Mouse (Mus musculus): ENCODE measurements at regions not wholly inside any gene's neighbourhood (a gene's known extent, or its start where the extent isn't known, plus 50 kb on each side); places are given as distances from the start of the nearest gene placed in this dataset.
A peak's percentile ranks its signal among the peaks of the same experiment; 100 is the strongest.

DNA sequence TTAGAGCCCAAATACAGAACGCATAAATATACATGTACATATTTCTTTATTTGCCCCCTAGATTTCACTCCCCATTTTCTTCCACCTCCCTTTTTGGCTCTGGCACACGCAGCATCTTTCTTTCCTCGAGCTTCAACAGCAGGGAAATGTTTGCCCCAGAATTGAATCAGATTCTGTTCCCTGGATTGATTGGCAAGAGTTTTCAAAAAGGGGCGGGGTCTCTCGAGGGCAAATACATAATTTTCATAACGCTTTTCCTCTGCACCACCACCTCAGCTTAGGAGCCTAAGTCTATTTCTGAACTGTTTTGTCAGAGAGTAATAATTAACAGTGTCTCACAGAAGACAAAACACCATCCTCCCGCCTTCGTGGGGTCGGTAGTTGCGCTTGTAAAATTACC, 283.9 kb upstream of the Gm765 start:
- intact Hi-C loops (cut with DNase I), result no loop called here

DNA sequence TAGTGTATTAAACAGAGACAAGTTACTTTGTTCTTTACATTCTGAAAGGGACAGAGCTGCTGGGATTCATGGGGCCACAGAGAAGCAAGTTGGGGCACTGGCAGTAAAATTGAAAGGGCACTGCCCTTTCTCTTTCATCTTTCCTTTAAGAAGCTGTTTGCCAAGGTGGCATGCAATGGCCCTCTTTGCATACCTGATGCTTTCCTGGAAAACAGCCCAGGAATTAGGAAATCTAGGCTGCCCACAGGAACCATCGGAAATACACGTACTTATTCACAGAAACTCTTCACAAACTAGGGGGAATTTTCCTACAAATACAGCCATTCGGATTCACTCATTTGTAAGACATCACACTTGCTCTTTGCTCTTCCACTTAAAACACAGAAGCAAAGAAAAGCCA, 278.3 kb upstream of the Gm765 start:
- intact Hi-C loops (cut with DNase I), result no loop called here
- DNase-seq, result no peak

More for the DNA sequence above, 283.9 kb upstream of the Gm765 start:
- no peak for DNase-seq

DNA sequence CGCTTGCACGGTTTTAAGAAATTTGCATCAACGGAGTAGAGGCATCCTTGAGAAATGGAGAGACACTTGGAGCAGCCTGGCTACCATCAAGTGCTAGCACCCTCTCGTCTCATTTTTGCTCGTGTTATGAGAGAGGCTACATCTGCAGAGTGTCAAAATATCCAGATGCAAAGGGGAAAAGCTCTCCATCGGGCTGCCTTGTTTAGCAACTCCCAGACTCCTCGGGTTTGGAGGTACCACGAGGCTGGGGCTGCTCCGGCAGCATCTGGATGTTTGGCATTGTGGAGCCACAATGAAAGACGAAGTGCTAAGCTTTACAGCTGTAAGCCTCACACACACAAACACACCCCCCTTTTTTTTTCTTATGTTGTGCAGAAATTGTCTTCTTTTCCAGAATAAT, 270.5 kb upstream of the Gm765 start:
- intact Hi-C loops (cut with DNase I), result no loop called here
- DNase-seq, result no peak

DNA sequence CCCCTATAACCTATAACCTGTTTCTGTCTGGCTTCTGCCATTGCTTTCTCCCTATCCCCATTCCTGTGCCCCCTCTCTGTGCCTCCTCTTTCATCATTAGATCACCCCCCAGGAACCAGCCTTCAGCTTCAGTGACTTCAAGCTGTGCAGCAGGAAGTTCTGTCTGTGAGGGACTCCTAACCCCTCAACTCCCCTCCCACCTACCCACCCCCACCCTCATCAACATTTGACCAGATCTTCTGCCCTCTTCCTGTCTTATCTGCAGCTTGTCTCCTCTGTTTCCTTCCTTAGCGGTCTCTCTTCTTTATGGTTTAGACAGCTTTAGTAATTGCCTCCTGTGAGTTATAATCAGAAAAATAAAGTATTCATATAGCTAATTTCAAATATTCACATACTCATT, 266.6 kb upstream of the Gm765 start:
- intact Hi-C loops (cut with DNase I), result no loop called here
- no peak for DNase-seq

DNA sequence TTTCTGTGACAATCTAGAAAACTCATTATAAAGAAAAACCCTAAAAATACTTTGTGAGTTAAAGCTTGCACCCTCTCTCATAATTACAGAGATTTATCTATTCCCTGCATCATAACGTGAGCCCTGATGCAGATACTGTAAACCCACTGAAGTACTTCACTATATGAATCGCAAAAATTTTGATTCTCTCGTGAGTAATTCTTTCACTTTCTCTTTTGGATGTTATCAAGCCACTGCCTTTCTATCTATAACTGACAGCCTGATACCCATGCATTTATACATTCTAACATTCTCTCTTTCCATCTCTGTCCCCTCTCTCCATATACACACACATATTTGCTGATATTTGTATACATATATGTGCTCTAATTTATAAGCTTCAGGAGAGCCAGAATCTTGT, 264.1 kb upstream of the Gm765 start:
- no peak for DNase-seq
- intact Hi-C loops (cut with DNase I), result no loop called here

DNA sequence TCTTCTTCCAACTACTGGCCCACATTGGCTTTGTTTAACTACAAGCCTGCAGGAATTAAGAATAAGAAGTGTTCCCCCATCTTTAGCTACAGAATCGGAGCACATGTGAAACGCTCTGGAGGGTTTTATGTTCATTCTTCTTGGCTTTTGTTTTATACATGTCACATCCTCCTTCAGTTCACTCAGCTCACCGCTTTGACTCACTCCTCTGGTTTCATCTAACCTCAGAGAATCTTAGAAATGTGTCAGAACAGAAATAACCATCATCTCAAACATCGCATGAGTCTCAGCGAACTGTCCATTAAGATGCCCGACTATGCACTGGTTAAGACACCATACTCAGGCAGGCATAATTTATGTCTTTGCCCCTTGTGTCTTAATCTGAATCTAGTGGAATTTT, 255.1 kb upstream of the Gm765 start:
- no peak for DNase-seq
- intact Hi-C loops (cut with DNase I), result no loop called here

DNA sequence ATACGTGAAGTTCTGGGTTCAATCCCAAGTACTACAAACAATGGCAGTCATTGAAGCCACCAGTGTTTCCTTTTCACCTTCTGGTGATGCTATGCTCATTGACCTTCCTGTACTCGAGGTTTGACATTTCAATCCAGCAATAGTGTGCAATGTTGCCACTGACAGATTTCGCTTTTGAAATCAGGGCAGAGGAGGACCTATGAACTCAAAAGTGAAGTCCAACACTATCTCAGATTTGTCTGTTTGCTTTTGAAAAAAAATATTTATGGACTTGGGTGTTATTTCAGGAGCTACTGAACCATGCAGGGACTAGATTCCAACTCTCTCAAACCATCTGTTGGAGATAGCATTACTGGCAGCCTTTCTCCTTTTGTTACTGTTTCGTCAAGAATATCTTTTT, 248.4 kb upstream of the Gm765 start:
- intact Hi-C loops (cut with DNase I), result no loop called here
- DNase-seq, result no peak

DNA sequence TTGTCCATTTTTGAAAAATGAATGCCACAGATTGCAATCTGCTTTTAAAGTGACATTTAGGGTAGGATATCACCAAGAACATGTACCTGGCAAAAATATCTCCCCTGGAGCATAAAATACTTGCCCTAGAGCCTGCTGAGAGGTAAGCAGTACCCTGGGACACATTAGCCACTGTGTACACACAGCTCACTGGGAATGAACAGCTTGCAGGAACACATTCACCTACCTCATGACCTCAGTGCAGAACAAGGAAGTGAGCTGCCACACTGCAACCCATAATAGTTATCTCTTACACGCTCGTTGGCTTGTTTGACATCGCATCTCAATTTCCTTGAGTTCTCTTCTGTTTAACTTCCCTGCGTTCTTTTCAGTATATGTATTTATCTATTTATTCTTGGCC, 246.4 kb upstream of the Gm765 start:
- no peak for DNase-seq
- intact Hi-C loops (cut with DNase I), result no loop called here

DNA sequence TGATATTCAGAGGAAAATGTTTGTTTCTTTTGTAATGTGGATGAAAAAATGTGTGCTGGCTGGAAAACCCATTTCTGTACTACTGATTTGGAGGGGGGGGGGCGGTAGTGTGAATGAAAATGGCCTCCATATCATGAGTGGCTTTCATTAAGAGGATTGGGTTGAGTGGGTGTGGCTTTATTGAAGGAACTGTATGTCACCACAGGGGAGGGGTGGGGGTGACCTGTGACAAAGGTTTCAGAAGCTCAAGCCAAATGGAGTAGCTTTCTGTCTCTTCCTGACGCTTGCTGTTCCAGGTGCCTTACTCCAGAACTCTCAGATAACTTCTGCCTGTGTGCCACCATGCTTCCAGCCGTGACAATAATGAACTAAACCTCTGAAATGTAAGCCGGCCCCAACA, 242.0 kb upstream of the Gm765 start:
- intact Hi-C loops (cut with DNase I), result no loop called here

DNA sequence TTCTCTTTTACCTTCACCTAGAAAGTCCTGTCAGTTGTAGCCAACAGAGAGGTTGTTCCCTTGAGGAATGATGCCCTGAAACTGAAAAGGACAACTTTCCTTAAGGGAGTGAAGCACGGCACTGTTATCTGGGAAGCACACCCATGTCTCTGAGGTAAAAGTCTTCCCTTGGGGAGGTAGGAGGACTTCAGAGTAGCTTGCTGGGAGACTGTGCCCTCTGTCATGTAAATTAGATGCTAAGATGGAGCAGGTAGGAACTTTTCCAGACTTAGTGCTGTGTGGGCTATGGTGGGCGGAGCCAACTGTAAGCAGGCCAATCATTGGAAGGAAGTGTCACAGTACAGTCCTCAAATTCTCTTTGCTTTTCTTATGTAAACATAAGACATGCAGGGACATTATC, 240.3 kb upstream of the Gm765 start:
- intact Hi-C loops (cut with DNase I), result no loop called here

More for the DNA sequence above, 242.0 kb upstream of the Gm765 start:
- no peak for DNase-seq

DNA sequence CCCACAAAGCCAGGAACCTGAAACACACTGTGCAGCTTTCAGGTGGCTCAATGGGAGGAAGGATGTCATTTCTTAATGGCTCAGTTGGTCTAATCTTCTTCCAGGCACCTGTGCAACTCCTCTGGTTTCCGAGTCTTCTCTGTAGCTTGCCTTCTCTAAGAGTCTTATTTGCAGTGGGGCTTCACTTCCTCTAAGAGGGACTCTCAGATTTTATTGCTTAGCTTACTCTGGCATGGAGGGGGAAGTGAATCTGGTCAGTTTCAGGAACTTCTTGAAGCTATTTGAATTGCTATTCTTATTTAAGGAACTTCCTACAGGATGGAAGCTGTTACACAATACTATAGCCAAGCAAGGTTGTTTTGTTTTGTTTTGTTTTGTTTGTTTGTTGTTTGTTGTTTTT, 232.7 kb upstream of the Gm765 start:
- DNase-seq, result no peak
- intact Hi-C loops (cut with DNase I), result no loop called here

More for the DNA sequence above, 240.3 kb upstream of the Gm765 start:
- no peak for DNase-seq

DNA sequence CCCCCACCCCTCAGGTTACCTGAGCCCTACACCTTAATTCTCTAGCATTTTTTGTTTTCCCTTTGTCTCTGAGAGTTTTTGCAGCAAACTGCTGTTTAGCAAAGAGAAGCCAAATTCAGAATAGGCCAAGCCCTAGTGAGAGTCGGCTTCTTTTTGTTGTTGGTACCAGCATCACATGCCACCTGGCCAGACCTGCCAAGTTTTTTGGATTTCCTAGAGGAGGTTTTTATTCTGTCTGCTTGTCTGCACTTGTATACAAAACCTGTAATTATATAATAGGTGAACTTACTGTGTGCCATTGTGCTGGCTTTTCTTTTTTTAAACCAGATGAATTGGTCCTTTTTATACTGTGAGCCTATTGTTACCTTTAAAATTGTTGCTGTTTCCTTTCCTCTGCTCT, 213.1 kb upstream of the Gm765 start:
- intact Hi-C loops (cut with DNase I), result no loop called here
- no peak for DNase-seq

DNA sequence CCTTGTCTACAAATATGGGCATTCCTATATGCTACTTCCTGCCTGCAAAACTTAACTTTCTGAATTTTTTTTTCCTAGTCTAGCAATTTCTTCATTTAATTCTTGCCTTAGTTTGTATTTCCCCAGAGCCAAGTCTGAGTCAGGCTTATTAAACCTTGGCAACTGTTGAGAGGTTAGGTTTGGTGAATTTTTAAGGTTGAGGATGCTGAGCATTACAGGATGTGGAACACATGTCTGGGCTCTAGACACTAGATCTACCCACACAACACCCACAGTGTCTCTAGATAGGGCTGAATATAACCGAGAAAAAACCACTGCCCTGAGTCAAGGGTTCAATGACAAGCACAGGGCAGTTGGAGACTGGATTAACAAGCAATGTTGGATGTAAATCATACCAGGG, 211.4 kb upstream of the Gm765 start:
- no peak for DNase-seq
- intact Hi-C loops (cut with DNase I), result no loop called here

DNA sequence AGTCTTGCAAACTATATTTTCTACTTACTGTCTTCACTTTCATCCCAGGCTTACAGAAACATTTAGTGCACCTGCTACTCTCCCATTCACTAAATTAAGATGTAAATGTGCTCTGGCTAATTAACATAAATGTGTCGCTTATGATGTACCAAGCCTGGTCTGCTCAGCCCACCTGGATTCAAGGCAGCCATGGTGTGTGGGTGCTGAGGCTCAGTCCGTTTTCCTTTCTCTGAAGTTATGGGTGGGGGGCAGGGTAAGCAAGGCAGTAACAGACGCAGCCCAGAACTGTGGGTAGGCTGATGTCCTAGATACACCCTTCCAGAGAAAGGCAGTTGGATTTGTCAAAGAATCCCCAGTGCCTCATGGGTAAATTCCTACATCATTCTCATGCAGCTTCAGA, 209.2 kb upstream of the Gm765 start:
- no peak for DNase-seq
- intact Hi-C loops (cut with DNase I), result no loop called here

DNA sequence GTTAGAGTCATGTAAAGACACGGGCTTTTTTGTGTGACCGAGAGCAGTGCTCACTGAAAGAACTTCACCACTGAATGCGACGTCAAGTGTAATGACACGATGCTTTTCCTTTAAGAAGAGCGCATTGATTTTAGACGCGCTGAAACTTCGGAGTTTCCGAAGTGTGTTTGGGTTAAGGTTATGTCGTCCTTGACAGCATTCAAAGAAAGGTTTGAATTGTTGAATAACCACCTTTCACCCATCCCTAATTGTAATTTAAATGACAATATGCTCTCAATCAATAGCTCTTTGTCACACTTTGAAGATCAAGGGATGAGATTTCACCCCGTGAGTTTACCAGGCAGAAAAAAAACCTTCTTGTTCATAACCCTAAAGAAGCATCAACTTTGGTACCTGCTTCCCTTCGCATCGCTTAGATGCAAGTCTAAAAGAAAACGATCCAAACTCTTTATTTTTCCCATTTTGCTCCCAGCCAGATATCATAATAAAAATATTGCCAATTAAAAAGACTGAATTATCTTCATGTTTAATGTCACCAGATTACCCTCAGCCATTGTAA, 184.4 kb upstream of the Gm765 start:
- intact Hi-C loops (cut with DNase I), result loop anchor here (5.0 to 10.0 kb wide), 4 partner anchors 428 to 995 kb away; partner anchors contain the start of gene Foxp1
- no peak for DNase-seq

DNA sequence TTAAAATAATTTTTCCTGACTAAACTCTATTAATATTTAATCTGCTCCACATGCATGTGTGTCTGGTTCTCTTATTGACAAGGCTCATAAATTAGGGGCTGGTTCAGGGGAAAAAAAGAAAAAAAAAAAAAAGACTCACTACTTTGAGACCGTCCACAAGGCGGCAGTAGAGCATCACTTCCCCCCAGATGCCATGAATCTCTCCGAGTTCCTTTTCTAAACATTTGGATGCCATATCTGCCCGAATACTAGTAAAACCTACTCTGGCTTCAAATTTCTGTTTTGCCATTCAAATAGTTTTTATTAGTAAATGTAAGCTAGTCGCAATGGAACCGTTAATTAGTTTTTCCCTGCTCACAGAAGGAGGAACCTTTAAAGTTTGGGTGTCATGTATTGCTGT, 182.7 kb upstream of the Gm765 start:
- DNase-seq, result peak; percentile 57 to 73
- intact Hi-C loops (cut with DNase I), result loop anchor here (2.0 to 10.0 kb wide), 5 partner anchors 430 to 1076 kb away; partner anchors contain the start of gene Foxp1

DNA sequence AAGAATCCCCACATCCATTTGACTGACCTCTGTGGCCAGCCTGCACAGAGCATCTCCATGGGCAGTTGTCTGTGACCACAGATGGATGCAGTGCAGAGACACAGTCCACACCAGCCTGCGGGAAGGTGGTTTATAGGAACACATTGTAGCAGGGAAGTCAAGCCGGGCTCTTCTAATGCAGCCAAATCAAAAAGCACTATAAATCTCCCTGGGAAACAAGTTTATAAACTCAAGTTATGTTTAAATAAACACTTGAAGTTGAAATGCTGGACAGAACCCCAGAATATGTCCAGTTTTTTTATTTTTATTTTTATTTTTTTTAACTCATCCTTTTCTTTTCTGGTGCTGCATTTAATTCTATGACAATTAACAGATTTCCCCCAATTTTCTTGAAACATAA, 182.1 kb upstream of the Gm765 start:
- DNase-seq, result no peak
- intact Hi-C loops (cut with DNase I), result loop anchor here (2.0 to 10.0 kb wide), 5 partner anchors 430 to 1076 kb away; partner anchors contain the start of gene Foxp1

DNA sequence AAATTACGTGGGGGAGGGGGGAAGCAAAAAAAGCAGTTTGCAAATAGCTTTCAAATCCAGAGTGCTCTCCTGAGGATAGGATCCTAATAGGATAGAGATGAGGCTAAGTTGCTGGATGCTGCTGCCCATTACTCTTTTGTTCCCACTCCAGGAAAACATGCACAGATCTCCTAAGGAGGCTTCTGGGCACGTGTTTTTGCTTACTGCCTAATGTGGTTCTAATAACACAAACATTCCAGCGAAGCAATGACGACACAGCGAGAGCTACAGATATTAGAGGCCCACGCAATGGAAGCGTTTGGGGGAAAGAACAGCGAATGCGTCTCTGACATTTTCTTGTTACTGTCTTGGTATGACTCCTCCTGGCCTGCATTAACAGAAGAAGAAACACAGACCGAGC, 179.0 kb upstream of the Gm765 start:
- intact Hi-C loops (cut with DNase I), result loop anchor here (10.0 kb wide), 3 partner anchors 433 to 743 kb away; no protein-coding TSS in a partner anchor
- DNase-seq, result no peak

DNA sequence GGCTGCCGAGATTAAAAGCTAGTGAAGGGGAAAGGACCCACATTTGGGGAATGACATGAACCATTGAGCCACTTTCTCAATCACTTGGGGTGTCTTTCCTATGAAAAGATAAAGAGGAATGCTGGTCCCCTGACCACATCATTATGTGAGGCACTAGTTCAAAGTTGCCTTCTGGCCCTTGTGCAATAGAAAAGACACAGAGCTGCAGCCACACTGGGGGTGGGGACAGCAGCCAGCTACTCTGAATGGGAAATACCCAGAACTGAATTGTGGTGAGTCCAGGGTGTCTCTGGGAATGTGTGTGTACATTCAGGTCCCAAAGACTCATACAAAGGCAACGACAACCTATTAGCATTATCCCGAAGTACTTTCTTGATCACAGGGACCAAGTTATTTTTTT, 172.3 kb upstream of the Gm765 start:
- intact Hi-C loops (cut with DNase I), result no loop called here
- no peak for DNase-seq

DNA sequence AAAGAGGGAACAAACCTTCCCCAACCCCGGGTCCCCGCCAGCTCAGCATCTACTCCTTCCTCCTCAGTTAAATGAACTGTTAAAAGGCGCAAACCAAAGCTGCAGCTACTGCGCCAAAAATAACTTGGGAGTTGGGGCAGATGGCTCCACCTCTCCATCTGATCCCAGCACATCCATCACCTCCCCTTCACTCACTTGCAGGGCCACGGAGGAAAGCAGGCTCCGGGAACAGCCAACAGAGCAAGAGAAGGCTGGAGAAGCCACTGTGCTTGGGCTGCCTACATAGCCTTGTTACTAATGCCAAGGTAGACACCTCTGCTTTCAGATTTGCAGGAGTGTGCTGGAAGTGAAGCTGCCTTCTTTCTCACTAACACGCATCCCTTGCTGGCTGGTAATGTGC, 171.8 kb upstream of the Gm765 start:
- intact Hi-C loops (cut with DNase I), result no loop called here
- no peak for DNase-seq

DNA sequence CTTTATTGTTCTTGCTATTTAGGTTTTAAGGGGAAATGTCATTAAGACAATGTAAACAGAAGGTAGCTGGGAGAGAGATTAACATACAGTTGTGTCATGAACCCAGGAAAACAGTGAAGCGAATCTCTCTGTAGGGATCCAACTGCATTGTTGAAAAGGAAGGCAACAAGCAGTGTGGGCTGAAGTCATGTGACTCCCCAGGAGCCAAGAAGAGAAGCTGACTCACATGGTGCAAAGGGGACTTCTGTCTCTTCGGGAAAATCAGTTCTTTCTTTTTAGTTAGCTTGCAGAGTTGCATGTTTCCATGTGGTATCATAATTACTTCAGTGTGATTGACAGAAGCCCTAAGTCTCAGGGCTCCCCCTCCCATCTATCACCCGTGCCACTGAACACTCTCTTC, 170.7 kb upstream of the Gm765 start:
- intact Hi-C loops (cut with DNase I), result no loop called here
- DNase-seq, result no peak

DNA sequence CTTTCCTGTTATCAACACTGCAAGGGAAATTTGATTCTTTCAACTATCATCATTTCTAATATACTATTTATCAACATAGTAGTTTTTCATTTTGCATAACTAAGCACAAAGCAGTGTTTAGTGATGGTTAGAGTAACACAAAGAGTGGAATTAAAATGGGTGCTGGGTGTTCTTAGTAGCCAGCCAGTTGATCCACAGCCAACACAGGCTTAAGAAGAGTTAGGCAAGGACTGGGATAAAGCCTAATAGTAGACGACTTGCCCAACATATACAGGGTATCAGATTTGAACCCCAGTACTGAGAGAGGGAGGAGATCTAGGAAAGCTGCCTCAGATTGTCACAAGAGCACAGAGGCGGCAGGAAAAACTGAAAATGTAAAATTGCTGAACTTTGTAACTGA, 160.2 kb upstream of the Gm765 start:
- DNase-seq, result no peak
- intact Hi-C loops (cut with DNase I), result no loop called here

DNA sequence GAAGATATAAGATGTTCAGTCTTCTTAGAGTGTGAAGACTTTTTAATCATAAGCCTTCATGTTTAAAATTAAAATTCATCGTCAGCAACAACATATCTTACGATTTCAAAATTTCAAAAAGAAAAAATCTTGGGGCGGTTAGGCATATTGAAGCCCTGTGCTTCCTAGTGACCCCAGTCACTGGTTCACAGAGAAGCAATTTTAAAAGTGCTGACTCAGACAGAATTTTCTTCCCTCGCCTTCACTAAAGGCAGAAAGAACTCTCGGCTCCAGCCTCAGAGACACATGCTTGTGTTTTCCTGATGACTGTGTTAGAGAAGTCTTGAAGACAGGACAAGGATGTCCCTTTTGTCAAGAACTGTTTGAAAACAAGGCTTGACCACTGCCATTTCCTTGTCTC, 157.2 kb upstream of the Gm765 start:
- DNase-seq, result no peak
- intact Hi-C loops (cut with DNase I), result no loop called here

Measured in heart, postnatal 14 days (tissue).